Mouse (Mus musculus) heart, adult 8-10 months (tissue): Measurements from ENCODE around the gene Ado. TPM values are rescaled to one million over a fixed set of nuclear protein-coding genes. Genes with fewer than 3 reads are reported as not detected.

Experiments
- DNase-seq: peaks from one replicate; pipeline ENCODE4 v3.0.0; 2022; ENCODE audit warnings: low spot score
- total RNA-seq, 4 experiments: library from RNA; stranded (reverse); gene quantifications; 2 replicates each; pipeline ENCODE4 v1.2.4; 2022

Gene Ado
- total RNA-seq = 10 to 100 TPM; 15.7 to 18.4 (median 17.0) TPM

- DNase-seq = peak; percentile 86
These were observed at the start of gene Ado for GRCm38 (mm10) chr10:67548877-67549731. Gene Ado, minus strand, starts transcription at chr10:67548955.

DNA sequence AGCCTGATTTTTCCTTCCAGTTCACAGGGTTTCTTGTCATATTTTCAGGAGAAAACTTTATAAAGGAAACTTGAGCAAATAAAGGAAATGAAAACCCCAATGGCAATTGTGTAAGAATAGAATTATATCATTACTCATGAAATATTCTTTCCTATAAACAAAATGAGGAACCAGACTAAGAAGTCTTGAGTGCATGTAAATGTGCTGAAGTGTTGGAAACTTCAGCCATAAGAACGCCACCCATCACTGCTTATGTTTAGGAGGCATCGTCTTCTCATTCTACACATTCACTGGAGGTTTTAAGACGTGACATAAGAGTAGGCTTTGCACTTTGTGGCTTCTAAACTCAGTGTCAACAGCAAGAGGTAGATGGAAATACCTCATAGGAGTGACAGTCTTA lies 46.5 kb upstream of the Ado start:
- no peak for DNase-seq

GRCm38 (mm10) chr10:67585873-67586610 lies 37.3 kb upstream of the Ado start:
- no peak for DNase-seq

- DNase-seq = no peak
These were observed 33.0 kb upstream of the Ado start for GRCm38 (mm10) chr10:67581698-67582285.

- DNase-seq = peak; percentile 35
These were observed 31.1 kb upstream of the Ado start for GRCm38 (mm10) chr10:67579830-67580229.

DNA sequence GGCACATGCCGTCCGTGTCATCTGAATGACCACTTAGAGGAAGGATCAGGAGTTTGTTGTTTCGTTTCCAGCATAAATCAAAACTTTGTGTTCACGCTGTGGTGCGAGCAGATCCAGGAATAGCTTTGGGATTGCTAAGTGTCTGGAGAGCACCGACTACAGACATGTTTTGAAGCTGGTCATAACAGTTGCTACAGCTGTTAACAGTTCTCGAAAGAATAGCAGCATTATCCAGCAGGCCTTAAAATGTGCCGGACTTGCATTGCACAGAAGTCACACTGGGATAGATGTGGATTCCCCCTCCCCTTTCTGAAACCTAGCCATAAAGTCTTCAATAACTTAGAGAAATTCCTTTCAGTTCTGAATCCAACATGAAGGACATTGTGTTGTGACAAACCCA lies 24.6 kb upstream of the Ado start:
- DNase-seq = no peak

GRCm38 (mm10) chr10:67571443-67571842 lies 22.7 kb upstream of the Ado start:
- no peak for DNase-seq

GRCm38 (mm10) chr10:67569539-67569938 lies 20.8 kb upstream of the Ado start:
- DNase-seq = no peak

DNA sequence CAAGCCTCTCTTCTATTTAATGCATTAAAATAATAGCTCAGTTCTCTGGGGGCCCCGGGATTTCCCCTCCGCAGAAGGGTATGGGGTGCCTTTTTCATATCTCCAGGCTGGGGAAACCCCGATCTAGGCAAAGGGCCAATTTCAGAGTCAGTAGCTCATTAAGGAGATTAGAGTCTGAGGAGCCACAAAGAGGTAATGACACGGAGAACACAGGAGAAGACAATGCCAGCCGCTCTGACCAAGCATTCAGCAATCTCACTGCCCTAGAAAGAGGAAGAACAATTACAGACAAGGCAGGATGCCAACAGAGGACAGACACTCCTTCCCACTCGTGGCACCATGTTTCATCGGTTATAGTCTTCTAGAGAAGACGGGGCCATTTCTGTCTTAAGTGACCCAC lies 17.3 kb upstream of the Ado start:
- no peak for DNase-seq

DNA sequence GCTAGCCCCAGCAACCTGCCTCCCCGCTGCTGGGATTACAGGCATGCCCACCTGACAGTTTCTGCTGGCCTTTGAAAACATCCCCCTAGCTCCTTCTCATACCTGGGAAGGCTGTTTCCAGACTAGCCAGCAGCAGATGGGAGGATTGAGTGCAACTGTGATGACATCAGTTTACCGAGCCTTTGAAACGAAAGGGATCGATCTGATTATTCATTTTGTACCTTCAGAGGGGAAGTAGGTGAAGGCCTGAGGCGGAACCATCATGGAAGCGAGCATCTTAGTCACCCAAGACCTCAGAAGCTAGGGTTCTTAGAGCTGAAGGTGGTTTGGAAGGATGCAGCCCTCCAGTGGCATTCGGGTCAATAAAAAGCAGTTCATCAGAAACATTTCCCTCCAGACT lies 15.8 kb upstream of the Ado start:
- no peak for DNase-seq

DNA sequence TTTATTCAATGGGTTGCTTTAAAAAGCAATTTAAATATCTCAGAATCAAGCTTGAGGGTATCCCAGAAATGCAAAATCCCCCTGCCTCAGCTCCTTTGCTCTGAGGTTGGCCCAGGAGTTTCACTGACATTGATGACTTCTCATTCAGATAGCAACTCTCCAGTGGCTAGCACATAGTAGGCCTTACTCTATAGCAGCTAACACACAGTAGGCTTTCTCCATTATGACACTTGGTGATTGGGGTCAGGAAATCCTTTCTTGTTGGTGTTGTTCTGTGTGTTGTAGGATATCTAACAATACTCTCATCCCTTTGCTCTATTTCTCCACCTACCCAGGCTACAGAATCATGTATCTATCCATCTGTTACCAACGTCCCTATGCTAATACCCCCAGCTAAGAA lies 12.4 kb upstream of the Ado start:
- no peak for DNase-seq

DNA sequence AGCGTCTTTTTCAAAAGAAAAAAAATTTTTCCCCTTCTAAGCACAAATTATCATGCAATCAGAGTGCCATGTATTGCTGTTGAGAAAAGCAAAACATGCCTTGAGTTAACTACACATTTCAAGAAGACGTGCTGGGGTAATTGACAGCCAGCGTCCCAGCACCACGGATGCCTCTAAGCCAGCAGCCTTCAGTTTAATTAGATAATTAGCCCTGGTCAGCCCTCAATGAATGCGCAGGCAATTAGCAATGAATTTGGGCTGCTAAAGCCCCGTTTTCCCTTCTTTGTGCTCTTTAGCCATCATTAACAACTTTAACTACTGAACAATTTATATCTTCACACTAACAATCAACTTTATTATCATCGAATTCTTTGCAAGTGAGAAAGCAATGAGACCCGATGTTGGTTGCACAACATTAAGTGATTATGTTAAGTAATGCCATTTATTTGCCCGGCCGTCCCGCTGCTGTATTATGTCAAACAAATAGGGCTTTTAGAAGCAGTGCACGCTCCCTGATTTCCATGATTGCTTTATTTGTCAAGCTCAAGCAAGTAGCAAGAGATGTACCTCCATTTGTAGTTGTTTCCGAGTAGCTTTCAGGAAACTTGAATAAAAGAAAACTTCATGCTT lies 11.1 kb upstream of the Ado start:
- DNase-seq = no peak

DNA sequence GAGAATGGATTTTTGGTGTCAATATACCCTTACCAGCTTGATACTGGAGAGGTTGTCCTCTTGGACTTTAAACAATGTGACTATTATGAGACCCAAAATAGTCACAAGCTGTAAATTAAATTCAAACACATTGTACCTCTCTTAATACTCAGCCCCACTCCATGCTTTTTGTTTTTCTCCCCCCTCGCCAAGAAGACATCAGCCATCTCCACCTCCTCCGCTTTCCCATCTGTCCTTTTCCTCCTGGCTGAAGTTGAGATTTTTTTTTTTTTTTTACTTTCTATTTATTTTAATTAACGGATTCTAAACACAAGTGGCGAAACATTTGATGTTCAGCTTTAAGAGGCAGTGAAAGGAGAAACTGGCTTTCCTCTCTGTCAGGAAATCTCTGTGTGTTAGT lies 9.3 kb upstream of the Ado start:
- no peak for DNase-seq

DNA sequence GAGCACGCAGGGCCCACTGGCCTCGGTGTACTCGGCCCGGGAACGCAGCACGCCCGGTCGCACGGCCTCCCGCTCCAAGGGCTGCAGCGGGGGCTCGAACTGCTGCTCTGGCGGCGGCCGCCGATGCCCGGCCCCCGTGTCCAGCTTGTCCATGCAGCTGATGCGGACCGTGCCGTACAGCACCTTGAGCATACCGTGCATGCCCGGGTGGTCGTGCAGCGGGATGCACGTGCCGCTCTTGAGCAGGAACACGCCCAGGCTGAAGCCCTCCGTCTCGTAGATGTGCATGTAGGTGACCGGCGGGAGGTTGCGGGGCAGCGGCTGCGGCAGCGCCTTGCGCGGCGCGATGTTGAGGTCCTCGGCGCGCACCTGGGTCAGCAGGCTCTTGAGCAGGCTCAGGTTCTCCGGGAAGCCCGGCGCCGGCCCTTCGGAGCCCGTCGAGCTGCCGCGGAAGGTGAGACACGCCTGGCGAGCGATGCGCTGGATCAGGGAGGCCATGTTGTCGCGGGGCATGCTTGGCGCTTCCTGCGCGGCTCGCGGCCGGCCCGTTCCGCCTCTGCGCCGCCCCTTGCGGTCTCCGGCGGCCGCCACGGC lies 397 bp downstream of the Ado start:
- no peak for DNase-seq

DNA sequence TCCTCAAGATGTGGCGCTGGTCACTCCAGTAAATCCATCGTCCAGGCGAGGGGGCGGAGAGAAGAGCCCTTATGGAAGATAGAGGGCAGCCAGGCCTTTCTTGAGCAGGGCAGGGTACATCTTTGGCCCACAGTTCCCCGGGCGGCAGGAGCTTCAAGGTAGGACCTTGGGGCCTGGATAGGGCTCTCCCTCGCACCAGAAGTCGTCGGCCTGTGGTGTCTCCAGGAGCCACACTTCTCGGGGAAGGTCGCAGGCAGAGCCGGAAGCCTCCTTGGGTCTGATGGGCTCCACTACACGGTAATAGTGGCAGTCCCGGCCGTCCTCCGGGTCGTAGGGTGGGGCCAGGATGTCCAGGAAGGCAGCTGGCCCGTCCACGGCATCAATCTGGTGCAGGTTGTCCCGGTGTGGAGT lies 900 bp downstream of the Ado start:
- DNase-seq = no peak

DNA sequence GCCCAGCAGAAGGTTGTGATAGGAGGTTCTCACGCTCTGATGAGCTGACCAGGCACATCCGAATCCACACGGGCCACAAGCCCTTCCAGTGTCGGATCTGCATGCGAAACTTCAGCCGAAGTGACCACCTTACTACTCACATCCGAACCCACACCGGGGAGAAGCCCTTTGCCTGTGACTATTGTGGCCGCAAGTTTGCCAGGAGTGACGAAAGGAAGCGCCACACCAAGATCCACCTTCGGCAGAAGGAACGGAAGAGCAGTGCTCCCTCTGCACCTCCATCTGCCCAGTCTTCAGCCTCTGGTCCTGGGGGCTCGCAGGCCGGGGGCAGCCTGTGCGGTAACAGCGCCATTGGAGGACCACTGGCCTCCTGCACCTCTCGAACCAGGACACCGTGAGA lies 8.2 kb downstream of the Ado start:
- DNase-seq = no peak

DNA sequence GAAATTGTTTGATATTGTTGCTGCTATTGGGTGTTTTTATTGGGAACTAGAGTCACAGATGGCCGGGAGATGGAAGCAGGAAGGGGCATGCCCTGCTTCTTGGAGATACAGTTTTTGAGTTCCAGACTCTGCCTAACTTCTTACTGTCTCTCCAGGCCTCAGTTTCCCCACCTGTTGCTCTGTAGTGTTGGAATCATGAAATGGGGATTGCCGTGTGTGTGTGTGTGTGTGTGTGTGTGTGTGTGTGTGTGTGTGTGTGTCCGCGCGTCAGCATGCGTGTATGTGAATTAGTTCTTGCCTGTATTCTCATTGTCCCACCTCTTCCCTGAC lies 9.4 kb downstream of the Ado start:
- DNase-seq = no peak

- no peak for DNase-seq
These were observed 10.0 kb downstream of the Ado start for GRCm38 (mm10) chr10:67538585-67539400.

DNA sequence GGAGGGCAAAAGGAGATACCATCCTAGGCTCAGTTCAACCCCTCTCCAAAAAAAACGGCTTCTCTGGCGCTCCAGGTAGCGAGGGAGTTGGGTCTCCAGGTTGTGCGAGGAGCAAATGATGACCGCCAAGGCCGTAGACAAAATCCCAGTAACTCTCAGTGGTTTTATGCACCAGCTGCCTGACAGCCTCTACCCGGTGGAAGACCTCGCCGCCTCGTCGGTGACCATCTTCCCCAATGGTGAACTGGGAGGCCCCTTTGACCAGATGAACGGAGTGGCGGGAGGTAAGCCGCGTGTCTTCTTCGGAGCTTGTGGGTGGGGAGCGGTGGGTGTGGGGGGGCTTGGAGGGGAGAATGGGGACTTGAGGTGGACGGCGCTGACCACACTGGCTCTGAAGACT lies 10.6 kb downstream of the Ado start:
- no peak for DNase-seq

- DNase-seq = peak; percentile 94
These were observed 11.4 kb downstream of the Ado start for GRCm38 (mm10) chr10:67537151-67537994.
